Mouse (Mus musculus): ENCODE results near the gene Slc30a3. TPM values are rescaled to one million over a fixed set of nuclear protein-coding genes. Genes with fewer than 3 reads are reported as not detected.

Slc30a3 gene
- not detected for total RNA-seq (2021)

DNA sequence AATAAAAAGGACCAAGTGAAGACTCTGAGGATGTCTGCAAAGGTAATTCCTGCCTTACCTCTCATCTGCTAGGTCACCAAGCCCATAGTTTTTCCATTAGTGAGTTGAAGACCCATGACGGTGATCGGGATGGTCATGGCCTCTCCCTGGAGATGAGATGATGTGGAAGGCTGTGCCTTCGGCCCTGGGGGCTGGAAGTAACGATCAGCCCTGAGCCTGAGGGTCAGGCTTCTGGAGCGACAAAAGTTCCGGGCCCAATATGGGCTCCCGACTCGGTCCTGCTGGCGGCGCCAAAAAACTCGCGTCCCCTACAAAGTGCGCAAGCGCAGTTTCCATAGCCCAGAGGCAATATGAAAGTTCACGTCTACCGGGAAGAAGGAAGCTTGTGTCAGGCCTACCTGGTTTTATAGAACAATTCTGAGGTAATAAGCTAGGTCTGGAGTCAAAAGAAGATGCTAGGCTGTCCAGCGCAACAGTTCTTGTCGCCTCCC, at the start of gene Slc30a3:
TSS of gene Slc30a3 (minus strand) at position 238 of the 491 bp plus-strand sequence.
- intact Hi-C loops (cut with DNase I): loop anchor here (5.0 kb wide), 1 partner anchor 56 kb away; the partner anchor contains the start of gene Cad
- DNase-seq: no peak

DNA sequence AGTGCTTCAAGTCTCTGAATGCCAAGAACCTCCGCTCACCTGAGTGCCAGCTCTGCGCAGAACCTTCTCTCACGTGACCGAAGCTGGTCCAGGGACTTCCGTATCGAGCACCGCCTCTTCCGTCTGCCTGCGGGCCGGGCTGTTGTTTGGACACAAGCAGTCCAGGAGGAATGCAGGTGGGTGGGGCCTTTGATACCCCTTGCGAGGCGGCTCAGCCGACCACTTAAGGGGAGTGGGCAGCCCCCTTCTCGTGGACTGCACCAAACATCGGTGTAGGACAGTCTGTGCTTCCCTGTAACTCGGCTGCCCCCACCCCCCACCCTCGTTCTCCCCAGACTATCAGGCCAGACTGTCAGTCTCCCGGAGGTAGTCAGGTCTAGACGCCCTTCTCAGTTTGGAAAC, 46.1 kb upstream of the Slc30a3 start, which contains the start of gene Mpv17:
TSS of gene Mpv17 (minus strand) at position 100 of the 402 bp plus-strand sequence.
- intact Hi-C loops (cut with DNase I): loop anchor here (5.0 kb wide), 1 partner anchor 173 kb away; no protein-coding TSS in a partner anchor
- DNase-seq: peak; percentile 76 to 84

DNA sequence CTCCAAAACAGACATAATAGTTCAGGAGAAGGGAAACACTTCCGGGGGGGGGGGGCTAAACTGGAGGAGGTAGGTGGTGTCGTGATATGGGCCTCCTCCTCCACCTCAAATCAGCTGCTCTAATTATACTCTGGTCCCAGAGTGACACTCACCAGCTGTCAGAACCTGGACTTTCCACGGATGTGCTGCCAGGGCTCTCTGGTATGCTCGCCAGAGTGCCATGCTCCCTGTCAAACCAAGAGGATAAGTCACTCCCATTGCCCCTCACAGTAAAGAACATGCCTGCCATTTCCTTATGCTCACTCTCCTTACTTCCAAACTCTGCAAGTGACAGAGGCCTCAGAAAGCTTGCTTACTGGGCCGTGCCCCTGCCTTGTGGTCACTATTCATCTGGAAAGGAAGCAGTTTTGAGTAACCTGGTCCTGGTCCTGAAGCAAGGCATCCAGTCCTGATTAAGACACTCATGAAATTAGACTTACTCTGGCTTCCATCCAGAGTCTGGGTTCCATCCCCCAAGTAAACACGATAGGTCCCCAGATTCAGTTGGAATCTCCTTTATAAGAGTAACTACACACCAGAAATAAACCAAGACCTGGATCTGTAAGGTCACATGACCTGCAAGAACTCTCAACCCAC, 45.6 kb upstream of the Slc30a3 start:
- intact Hi-C loops (cut with DNase I): loop anchor here (5.0 kb wide), 1 partner anchor 174 kb away; no protein-coding TSS in a partner anchor
- DNase-seq: peak in 1 of 2 experiments; percentile 47

DNA sequence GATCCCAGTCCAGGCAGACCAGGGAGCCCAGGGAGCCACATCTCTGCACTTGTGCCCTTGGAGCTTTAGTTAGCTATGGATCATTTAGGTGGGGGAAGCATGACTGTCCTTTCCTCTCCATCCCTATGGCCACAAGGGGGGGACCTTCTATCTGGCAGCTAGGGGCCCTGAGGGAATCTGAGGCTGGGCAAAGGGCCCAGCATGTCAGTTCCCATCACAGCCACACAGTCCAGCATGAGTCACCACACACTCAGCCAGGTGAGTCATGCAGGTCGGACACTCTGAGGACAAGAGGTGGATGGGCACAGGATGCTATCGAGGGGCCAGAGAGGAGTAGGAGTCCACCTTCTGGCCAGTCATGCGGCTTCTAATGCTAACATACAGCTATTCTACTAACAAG, 43.7 kb upstream of the Slc30a3 start:
- peak in 1 of 2 experiments; percentile 40 for DNase-seq
- intact Hi-C loops (cut with DNase I): loop anchor here (5.0 kb wide), 1 partner anchor 176 kb away; no protein-coding TSS in a partner anchor

DNA sequence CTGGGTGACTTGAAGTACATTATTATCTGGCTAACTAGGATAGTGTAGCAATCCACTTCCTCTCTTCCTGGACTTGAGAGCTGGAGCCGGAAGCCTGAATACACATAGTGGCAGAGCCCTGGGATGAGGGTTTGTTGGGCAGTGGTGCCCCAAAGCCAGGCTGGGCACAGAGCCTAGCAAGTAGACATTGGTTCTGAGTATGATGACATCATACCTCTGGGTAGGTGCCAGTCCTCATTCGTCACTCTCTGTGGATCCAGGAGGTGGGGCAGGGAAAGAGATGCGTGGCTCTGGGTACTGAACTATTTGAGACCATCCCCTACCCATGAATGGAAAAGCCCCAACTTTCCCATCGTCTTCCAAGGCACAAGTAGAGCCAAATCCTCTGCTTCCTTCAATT, 41.7 kb upstream of the Slc30a3 start:
- intact Hi-C loops (cut with DNase I): loop anchor here (5.0 kb wide), 1 partner anchor 178 kb away; no protein-coding TSS in a partner anchor
- DNase-seq: no peak

DNA sequence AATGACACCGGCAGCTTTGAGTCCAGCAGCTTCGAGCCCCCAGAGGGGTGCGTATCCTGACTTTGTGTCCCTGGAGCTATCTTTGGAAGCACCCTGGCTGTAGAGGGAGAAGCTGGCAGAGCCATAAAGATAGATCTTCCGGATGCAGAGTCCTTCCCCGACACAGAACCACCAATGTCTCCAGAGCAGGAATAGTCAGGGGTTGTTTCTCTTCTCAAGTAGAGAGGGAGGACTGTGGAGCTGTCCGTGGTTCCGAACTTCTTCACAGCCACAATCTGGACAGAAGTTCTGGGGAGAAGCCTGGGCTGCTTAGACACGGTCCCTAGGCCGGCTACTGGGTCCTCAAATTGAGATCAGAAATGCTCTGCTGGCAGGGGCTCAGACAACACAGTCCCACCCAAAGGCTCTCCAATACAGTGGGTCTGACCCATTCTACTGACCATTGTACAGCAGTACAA, 31.0 kb upstream of the Slc30a3 start:
- intact Hi-C loops (cut with DNase I): no loop called here
- DNase-seq: no peak

DNA sequence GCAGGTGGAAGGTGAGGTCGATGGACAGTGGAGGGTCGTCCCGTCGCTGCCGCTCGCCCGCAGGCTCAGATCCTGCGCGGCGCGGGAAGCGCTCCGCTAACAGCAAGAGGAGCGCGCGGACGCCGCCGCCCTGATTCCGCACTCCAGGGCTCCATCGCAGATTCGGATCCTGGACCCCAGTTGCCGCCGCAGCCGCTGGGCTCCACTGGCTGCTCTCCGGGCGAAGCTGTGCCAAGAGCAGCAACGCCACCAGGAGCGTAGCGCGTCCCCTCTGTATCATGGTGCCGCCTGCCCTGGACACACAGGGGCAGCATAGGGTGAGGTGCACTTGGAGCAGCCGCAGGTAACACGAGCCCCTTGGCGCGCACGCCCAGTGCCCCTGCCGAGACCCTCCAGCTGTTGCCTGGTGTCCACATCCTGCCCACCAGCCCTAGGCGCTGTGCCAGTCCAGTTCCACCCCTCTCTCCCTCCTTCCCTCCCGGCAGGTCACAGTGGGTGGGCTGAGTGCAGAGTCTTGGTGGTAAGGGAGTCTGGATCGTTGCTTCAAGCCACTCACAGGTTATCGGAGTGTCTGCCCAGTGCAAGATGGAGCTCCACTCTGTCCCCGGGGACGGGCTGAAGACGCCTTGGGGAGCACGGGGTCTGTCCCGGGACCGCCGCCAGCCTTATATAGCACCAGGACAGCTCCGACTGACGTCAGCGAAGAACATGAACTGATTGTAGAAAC, 30.4 kb upstream of the Slc30a3 start, which contains the start of gene Ucn:
TSS of gene Ucn (minus strand) at position 589 of the 727 bp plus-strand sequence.
- intact Hi-C loops (cut with DNase I): no loop called here
- DNase-seq: no peak

DNA sequence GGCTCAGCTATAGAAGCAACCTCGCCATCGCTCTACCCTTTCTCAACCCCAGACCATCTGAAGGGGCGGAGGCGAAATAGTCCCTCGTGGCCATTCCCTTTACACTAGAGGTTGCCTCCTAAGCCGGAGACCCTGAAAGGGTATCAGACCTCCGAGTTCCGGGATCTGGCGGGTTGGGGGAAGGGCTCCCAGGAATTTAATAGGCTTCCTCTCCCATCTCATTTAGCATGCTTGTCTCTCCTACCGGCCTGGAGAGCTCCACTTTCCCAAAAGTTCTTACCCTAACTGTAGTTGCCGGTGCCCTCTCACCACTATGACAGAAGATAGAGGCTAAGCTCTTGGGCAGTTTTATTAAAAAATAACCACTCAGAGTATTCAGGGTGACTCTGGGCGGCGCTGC, 29.6 kb upstream of the Slc30a3 start:
- no peak for DNase-seq
- intact Hi-C loops (cut with DNase I): no loop called here

DNA sequence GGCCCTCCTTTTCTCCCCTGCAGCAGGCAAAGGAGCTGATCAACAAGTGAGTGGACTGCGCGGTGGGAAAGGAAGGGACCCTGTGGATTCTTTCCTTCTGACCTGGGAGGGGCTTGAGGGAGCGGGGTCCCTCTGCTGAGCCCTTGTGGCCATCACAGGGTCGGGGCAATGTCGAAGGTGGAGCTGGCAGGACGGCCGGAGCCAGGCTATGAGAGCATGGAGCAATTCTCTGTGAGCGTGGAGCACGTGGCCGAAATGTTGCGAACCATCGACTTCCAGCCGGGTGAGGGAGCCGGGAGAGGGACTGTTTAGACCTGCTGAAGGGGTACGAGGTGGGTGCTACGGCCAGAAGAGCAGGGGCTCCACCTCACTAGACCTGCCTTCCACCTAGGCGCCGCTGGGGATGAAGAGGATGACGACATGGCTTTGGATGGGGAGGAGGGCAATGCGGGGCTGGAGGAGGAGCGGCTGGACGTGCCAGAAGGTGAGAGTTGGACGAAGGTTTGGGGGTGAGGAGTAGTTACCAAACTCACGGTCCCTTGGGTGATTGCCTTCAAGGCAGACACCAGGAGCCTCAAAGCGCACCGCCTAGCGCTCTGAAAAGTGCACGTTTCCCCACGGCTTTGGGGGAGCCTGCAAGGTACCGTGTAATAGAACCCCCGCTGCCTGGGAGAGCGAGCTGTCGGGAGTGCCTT, 28.8 kb upstream of the Slc30a3 start:
- DNase-seq: no peak
- intact Hi-C loops (cut with DNase I): no loop called here

DNA sequence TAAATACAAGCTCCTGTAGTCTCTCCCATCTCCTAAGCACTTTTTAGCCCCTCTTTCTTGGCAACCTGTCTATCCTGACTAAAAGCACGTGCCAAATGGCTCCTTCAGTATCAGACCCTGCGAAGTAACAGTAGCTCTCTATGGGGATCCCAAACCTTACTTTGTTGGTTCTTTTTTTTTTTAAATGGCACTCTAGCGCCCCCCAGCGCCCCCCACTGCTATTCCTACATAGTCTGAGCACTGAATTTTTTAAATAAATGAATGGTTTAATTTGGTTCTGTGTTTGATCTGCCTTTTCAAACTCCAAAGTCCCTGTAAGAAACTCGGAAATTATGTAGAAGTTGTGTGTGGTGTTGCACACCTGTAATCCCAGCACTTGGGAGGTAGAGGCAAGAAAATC, 18.0 kb upstream of the Slc30a3 start:
- DNase-seq: no peak
- intact Hi-C loops (cut with DNase I): no loop called here

DNA sequence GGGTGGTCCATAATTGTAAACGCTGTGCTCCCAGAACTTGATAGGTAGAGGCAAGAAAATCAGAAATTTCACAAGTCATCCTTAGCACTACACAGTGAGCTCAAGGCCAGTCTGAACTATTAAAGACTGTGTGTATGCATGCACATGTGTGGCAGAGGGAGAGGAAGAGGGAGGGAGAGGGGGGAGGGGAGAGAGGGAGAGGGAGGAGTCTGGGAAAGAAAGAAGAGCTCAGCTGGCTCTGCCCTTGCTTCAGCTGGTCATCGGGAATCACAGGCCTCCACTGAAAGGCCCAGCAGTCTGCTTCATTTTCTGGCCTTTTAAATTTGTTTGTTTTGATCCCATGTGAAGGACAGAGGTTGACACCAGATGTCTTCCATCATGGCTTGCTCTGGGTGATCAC, 15.4 kb upstream of the Slc30a3 start:
- no peak for DNase-seq
- intact Hi-C loops (cut with DNase I): no loop called here

DNA sequence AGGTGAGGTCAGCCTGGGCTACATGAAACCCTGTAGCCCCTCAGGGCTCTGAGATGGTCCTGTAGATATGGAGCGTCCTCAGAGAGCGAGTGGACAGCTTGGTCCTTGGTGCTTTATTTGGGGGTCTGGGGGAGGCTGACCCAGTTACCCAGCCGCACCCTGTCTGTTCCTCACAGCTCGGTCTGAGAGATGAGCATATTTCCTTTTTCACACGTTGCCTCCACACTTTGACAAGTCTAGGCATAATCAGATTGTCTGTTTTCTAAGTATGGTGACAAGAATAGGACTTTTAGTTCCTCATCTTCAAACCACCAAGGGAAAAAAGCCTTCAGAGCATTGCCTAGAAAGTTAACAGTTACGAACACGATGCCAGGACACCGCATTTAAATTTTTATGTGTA, 13.1 kb upstream of the Slc30a3 start:
- intact Hi-C loops (cut with DNase I): no loop called here
- DNase-seq: no peak

DNA sequence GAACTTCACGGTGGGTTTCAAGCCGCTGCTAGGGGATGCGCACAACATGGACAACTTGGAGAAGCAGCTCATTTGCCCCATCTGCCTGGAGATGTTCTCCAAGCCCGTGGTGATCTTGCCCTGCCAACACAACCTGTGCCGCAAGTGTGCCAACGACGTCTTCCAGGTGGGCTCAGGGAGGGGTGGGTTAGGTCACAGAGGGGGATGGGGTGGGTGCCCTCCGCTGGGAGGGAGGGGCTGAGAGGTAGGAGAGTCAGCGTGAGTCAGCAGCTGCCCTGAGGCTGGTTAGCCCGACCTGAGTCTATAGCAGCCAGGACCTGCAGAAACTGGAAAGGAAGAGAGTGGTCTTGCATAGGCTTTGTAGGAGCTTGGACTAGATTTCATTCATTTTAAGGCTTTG, 8.9 kb upstream of the Slc30a3 start:
- no peak for DNase-seq
- intact Hi-C loops (cut with DNase I): no loop called here

DNA sequence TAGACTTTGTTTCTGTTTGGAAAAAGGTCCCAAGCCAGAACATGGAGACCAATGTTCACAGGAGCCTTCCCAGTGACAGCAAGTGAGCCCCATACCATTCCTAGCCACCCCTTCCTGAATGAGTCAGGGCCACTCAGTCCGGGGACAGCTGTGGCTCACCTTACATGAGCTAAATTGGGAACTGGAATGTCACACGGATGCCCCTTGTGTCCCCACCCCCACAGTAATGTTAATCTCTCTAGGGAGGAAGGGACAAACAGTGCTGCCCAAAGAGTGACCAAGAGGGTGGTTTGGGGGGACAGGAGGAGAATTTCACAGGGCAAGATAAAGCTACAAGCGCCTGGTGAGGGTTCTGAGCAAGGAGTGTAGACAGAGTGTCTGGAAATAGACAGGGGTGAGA, 8.3 kb upstream of the Slc30a3 start, which contains the start of gene Trim54:
TSS of gene Trim54 (plus strand) at position 359 of the 400 bp plus-strand sequence.
- peak in 1 of 2 experiments; percentile 47 for DNase-seq
- intact Hi-C loops (cut with DNase I): no loop called here

DNA sequence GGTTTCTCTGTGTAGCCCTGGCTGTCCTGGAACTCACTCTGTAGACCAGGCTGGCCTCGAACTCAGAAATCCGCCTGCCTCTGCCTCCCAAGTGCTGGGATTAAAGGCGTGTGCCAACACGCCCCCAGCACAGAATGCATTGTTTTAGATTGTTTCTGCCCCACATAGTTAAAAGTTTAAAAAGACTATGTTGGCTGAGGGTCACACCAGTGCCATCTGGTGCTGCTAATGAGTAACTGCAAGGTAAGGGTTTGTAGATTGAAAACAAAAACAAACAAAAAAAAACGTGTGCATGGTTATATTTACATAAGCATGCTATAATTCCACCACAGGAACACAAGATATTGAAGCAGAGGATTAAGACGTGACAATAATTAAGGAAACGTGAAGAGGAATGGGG, 2.7 kb upstream of the Slc30a3 start:
- no peak for DNase-seq
- intact Hi-C loops (cut with DNase I): loop anchor here (2.0 kb wide), 1 partner anchor 28 kb away; no protein-coding TSS in a partner anchor

DNA sequence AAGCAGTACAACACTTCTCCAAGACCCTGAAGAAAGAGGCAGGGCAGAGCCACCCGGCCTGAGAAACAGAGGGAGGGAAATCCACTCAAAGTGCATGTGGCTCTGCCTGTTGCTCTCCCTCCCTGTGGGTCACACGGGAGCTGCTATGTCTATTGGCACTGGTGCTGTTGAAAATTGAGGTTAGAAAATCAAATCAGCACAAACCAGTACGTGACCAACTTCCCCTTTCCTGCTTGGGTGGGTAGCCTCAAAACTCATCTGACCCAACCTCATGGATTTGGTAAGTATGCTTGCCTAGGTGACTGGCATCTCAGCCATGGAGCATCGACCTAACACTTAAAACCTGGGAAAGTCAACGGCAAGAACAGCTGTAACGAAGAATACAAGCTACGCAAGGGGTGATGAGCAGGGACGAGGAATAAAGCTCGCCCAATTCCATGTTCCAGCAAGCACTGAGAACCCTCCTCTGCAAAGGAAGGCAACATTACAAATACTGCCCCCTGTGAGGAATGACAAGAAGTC, 2.2 kb downstream of the Slc30a3 start, which contains the start of gene Dnajc5g:
TSS of gene Dnajc5g (plus strand) at position 472 of the 522 bp plus-strand sequence.
- intact Hi-C loops (cut with DNase I): loop anchor here (5.0 kb wide), 1 partner anchor 54 kb away; the partner anchor contains the start of gene Cad
- no peak for DNase-seq

DNA sequence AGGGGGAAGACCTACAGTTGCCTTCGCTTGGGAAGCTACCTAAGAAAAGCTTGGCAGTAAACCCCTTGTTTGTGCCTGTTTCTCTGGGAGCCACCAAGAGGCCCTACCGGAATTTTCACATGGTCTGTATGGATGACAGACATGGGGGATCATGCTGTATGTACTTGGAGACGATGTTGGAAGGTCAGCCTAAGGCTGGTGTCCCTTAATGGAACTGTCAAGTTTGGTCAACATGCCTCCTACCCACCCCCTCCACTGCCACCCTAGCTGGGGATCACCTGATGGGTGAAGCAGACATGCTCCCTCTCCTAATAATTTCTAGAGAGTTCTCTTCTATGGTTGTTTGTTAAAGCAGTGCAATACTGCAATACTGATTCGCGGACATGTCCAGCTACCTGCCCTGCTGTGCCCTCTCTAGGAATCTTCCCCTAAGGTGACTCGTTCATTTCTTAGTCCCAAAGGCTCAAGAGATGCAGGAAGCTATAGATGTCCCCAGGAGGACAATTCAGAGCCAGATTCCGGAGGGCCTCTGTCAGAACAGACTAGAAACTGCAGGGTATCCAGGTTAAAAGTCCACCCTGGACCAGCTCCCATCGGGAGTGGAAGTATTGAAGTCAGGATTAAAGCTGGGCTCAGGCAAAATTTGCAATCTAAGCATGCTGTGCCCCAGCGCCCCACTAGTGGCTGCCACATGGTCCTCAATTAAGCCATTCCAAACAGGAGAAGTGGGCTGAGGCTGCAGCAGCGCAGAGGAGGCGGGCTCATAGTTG, 12.1 kb downstream of the Slc30a3 start:
- intact Hi-C loops (cut with DNase I): no loop called here
- DNase-seq: no peak

DNA sequence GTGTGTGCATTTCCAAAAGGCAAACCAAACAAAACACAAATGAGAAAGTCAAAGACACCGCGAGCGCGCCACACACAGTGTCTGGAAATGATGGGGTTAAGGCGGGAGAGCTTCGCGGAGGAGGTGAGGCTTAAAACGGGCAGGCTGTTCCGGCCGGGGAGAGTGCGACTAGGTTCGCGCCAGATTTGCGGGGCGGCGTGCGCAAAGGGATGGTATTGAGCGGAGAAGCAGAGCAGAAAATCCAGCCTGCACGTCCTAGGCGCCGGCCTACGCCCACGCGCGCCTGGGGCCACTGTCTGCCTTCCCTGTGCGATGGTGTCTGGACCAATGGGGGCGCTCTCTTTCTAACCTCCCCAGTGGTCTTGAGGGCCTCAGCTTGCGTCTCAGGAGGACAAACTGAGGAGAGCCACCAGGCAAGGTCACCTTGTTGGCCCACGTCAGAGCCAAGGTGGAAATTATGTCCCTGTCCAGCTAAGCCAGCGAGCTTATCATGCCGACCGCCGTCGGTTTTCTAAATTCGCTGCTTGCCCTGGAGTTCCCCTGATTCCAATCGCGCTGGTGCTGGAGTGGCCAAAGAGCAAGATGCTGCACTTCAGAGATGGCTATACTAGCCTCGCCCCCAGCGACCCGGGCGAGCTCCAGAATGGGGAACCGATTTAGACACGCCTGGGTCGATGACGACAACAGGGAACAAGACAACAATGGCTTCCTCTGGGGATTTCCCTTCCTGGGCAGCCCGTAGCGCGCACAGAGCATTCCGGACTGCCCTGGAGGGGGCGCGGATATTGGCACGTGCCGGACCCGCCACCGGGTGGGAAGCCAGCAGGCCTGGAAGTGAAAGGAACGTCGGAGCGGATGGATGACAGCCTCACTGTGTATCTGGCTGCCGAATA, 13.0 kb downstream of the Slc30a3 start:
- DNase-seq: peak; percentile 61 to 63
- intact Hi-C loops (cut with DNase I): no loop called here

Data from heart, postnatal 36 days (tissue).